Mouse (Mus musculus) adipocyte (in vitro differentiated cells): ENCODE measurements around the gene Olfr1387.
A peak's percentile ranks its signal among the peaks of the same experiment; 100 is the strongest.
"Not testable (repeated sequence)": the region's sequence is repeated elsewhere in the genome, so short reads cannot be mapped to it uniquely, and the experiment has no call there.

Experiments
- DNase-seq: peaks from one replicate; pipeline ENCODE4 v3.0.0-alpha.2; 2016; ENCODE audit warnings: low spot score

Gene Olfr1387

GRCm38 (mm10) chr11:49455043-49455442 is at the start of gene Olfr1387:
Gene Olfr1387 (plus strand): TSS chr11:49455343.
- no peak for DNase-seq

- no peak for DNase-seq
Measured at GRCm38 (mm10) chr11:49406784-49407183, 48.4 kb upstream of the Olfr1387 start.

- DNase-seq, result peak; percentile 39
Measured at GRCm38 (mm10) chr11:49410540-49410939, 44.6 kb upstream of the Olfr1387 start.

- DNase-seq, result no peak
Measured at GRCm38 (mm10) chr11:49422767-49423166, 32.4 kb upstream of the Olfr1387 start, which contains the start of gene Olfr1389. Gene Olfr1389 (plus strand): TSS chr11:49423067.

- DNase-seq, result no peak
Measured at GRCm38 (mm10) chr11:49425257-49425927, 29.8 kb upstream of the Olfr1387 start.

GRCm38 (mm10) chr11:49429641-49430040 is 25.5 kb upstream of the Olfr1387 start:
- DNase-seq, result peak; percentile 13

GRCm38 (mm10) chr11:49436411-49436810 is 18.7 kb upstream of the Olfr1387 start, which contains the start of gene Olfr1388:
Gene Olfr1388 (plus strand): TSS chr11:49436624.
- DNase-seq, result peak; percentile 12

GRCm38 (mm10) chr11:49464746-49465145 is 9.6 kb downstream of the Olfr1387 start, which contains the start of gene Olfr1386:
Gene Olfr1386 (plus strand): TSS chr11:49465046.
- not testable (repeated sequence) for DNase-seq

- no peak for DNase-seq
Measured at GRCm38 (mm10) chr11:49485973-49486372, 30.8 kb downstream of the Olfr1387 start.

GRCm38 (mm10) chr11:49488770-49489169 is 33.6 kb downstream of the Olfr1387 start, which contains the start of gene Olfr1385:
Gene Olfr1385 (plus strand): TSS chr11:49489070.
- not testable (repeated sequence) for DNase-seq
